Mouse (Mus musculus): ENCODE measurements at regions not wholly inside any gene's neighbourhood (a gene's known extent, or its start where the extent isn't known, plus 50 kb on each side); places are given as distances from the start of the nearest gene placed in this dataset.

DNA sequence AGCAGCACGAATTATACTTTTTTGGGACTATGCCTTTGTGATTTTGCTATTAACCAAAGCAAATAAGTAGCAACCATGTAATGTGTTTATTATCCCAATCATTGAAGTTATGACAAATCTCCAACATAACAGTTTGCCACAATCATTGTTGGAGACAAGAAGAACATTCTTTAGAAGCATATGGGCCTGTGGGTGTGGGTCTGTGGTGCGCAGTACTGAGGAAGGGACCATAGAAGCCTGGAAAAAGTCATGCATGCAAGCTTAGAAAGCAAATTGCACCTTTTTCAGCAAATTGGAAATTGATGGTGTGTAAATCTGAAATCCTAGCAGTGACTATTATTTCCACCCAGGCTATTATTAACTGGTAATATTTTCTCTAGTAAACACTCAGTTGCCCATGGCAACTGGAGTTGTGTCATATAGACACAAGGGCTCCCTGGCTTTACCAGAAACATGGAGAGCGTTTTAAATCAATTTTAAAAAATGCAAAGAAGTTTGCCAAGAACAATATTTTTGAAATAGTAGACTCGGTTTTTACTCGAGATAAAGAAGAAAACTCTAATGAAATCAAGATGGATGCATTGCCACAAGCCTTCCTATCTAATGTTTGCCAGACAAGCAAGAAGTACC lies 325.4 kb upstream of the N6amt1 start:
- no peak for ATAC-seq (ENCODE audit: insufficient read depth)
- Histone ChIP-seq H3K4me3 (replicated peaks) (no peak overlapping the region), H3K4me1 (replicated peaks) (no peaks in the 10 kb centered on the region), H3K9ac (no peak overlapping the region), H3K27ac (replicated peaks) (no peak overlapping the region), H3K9me3 (replicated peaks) (no peaks in the 10 kb centered on the region), H3K27me3 (no peaks in the 10 kb centered on the region), H3K36me3 (replicated peaks) (no peaks in the 10 kb centered on the region), H3K4me2 (no peak overlapping the region)
- 51% methylated on average over 5 of the region's 5 CpGs for WGBS (ENCODE audit: insufficient replicate concordance)

DNA sequence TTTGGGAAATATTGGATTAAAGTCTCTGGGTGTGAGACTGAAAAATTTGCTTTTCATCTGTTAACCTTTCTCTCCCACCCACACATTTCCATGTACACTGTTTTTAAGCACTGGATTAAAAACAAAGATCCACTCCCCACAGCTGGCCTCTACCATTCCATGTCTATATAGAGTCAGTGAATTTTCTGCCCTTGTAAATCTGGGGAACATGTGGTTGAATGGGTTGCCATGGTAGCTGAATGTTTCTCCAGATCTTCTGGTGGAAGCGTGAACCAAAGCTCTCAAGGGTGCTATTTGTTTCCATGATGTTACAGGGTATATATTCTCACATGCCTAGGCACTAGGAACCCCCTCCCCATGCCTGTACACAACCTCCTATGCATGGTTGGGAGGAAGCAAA lies 326.4 kb upstream of the N6amt1 start:
- Histone ChIP-seq H3K27ac (replicated peaks) (no peak overlapping the region), H3K9me3 (replicated peaks) (no peaks in the 10 kb centered on the region), H3K4me2 (no peak overlapping the region), H3K9ac (no peak overlapping the region), H3K4me3 (replicated peaks) (no peak overlapping the region), H3K36me3 (replicated peaks) (no peaks in the 10 kb centered on the region), H3K27me3 (no peaks in the 10 kb centered on the region), H3K4me1 (replicated peaks) (no peaks in the 10 kb centered on the region)
- no peak for ATAC-seq (ENCODE audit: insufficient read depth)
- 44% methylated on average over 1 of the region's 1 CpGs for WGBS (ENCODE audit: insufficient replicate concordance)

DNA sequence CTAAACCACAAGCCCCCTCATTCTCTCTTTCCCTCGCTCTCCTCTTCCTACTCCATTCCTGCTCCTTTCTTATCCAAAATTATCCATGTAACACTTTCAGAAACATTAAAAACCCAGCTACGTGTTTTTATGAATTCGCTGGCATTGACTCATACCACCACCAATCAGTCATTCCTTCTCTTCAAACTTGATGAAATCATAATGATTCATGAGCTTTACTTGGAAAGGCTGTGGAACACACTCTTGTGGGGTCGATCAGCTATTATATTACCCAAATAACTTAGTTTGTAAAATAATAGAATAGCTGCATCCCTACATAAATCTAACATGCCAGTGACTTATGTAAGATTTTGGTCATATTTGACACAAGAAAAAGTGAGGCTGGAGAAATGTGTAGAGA lies 331.9 kb upstream of the N6amt1 start:
- Histone ChIP-seq H3K4me1 (replicated peaks) (no peaks in the 10 kb centered on the region), H3K4me2 (no peak overlapping the region), H3K9ac (no peak overlapping the region), H3K27ac (replicated peaks) (no peak overlapping the region), H3K4me3 (replicated peaks) (no peak overlapping the region), H3K36me3 (replicated peaks) (no peaks in the 10 kb centered on the region), H3K27me3 (no peaks in the 10 kb centered on the region), H3K9me3 (replicated peaks) (no peaks in the 10 kb centered on the region)
- WGBS (ENCODE audit: insufficient replicate concordance) = 63% methylated on average over 4 of the region's 4 CpGs
- no peak for ATAC-seq (ENCODE audit: insufficient read depth)

DNA sequence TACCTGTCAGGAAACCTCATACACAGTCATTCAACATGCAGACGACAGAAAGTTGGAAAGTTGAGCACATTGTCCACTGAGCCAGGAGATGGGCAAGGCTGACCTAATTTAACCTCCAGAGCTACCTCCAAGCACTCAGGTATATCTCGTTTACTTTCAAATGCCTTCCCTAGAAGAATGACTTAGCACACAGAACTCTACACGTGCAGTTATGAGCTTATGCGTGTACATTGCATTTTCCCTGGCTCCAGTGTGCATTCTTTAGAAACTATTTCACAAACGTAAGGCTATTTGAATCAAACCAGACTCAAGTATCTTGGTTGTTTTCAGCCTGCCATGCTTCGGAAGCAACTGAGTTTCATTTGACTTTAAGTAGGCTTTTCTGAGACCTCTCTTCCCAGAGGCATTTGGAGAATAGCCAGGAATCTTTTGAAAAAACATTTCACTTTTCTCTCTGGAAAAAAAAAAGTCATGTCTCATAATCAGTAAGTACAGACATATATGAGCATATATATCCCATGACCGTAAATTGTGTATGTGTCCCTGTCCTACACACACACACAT lies 336.8 kb upstream of the N6amt1 start:
- WGBS (ENCODE audit: insufficient replicate concordance) = 62% methylated on average over 7 of the region's 7 CpGs
- Histone ChIP-seq H3K9ac (no peak overlapping the region), H3K36me3 (replicated peaks) (no peaks in the 10 kb centered on the region), H3K27me3 (no peaks in the 10 kb centered on the region), H3K27ac (replicated peaks) (no peak overlapping the region), H3K9me3 (replicated peaks) (no peaks in the 10 kb centered on the region), H3K4me1 (replicated peaks) (no peaks in the 10 kb centered on the region), H3K4me2 (no peak overlapping the region), H3K4me3 (replicated peaks) (no peak overlapping the region)
- no peak for ATAC-seq (ENCODE audit: insufficient read depth)

DNA sequence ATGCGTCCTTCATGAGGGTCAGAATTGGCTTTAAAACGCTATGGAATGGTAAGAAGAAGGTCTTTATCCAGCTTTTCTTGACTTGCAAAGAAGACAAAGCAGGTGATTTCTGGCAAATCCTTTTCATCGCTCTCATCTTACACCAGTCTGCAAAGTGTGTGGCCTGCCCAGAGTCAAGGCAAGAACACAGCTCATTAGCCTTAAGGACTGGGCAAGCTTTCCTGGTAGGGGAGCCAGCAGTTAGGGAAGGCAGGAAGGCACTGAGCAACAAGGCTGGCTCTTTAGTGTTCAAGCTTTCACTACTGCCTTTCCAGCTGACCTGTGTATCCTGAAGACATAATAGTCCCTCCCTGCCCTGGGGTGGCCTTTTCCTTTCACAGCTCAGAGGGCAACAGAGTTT lies 352.4 kb upstream of the N6amt1 start:
- no peaks in the 10 kb centered on the region for H3K27me3 ChIP-seq
- H3K9ac ChIP-seq = no peak overlapping the region
- no peaks in the 10 kb centered on the region for H3K36me3 ChIP-seq (replicated peaks)
- no peak for ATAC-seq (ENCODE audit: insufficient read depth)
- H3K27ac ChIP-seq (replicated peaks) = no peak overlapping the region
- WGBS (ENCODE audit: insufficient replicate concordance) = 50% methylated on average over 3 of the region's 3 CpGs
- no peaks in the 10 kb centered on the region for H3K9me3 ChIP-seq (replicated peaks)
- H3K4me2 ChIP-seq = no peak overlapping the region
- no peak overlapping the region for H3K4me3 ChIP-seq (replicated peaks)
- no peaks in the 10 kb centered on the region for H3K4me1 ChIP-seq (replicated peaks)

DNA sequence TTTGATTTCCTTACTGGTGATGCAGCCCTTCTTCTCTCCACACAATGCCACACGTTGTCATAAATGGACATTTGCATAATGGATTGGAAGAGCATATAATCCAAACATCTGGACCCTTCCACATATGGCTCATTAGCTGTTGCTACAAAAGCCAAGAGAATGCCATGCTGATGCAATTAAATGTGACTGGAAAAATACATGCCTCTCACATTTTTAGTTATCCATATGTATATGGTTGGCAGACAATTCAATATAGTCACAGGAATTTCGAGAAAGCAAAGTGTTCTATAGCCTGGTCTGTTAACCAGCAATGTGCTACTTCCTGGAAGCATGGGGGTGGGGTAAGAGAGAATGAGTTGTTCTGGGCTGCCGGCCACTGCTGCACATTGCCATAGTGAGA lies 352.9 kb upstream of the N6amt1 start:
- ATAC-seq (ENCODE audit: insufficient read depth) = no peak
- Histone ChIP-seq H3K4me3 (replicated peaks) (no peak overlapping the region), H3K9ac (no peak overlapping the region), H3K27ac (replicated peaks) (no peak overlapping the region), H3K4me2 (no peak overlapping the region), H3K27me3 (no peaks in the 10 kb centered on the region), H3K4me1 (replicated peaks) (no peaks in the 10 kb centered on the region), H3K9me3 (replicated peaks) (no peaks in the 10 kb centered on the region), H3K36me3 (replicated peaks) (no peaks in the 10 kb centered on the region)
- 37% methylated on average over 3 of the region's 3 CpGs for WGBS (ENCODE audit: insufficient replicate concordance)

DNA sequence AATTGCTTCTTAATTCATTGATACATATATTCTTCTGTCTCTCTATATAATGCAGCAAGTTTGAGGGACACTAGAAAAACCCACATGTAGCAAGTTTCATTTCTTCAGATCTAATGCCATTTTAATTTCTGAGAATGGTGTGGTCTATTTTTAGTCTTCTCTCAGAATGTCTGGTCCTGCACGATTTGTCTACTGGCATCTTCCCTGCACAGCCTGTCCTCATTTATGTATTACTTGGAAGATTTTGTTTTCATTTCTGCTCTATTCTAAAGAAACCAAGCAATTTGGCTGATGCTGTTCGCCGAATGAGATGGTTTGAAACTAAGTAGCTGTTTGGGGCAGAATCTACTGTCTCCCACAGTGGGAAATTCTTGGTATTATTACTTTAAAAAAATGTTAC lies 382.3 kb upstream of the N6amt1 start:
- ATAC-seq (ENCODE audit: insufficient read depth) = no peak
- WGBS (ENCODE audit: insufficient replicate concordance) = 51% methylated on average over 3 of the region's 3 CpGs
- Histone ChIP-seq H3K27me3 (no peaks in the 10 kb centered on the region), H3K4me2 (no peak overlapping the region), H3K36me3 (replicated peaks) (no peaks in the 10 kb centered on the region), H3K9me3 (replicated peaks) (no peaks in the 10 kb centered on the region), H3K27ac (replicated peaks) (no peak overlapping the region), H3K9ac (no peak overlapping the region), H3K4me3 (replicated peaks) (no peak overlapping the region), H3K4me1 (replicated peaks) (no peaks in the 10 kb centered on the region)

DNA sequence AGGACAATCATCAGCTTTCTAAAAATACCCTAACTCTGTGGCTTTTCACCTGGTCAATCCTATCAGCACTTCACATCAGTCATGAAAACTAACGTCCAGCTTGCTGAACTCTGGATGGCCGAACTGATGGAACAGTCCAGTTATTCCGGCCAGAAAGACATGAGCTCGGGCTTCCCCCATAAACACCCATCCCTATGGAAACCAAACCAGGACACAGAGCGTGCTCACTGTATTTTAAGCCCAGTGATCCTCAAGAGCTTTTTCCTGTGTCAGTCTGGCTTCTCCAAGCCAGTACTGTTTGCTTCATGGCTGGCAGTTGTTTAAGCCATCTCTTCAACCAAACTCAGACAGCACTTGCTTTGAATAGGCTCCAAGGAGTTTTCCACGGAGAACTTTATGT lies 404.3 kb upstream of the N6amt1 start:
- no peaks in the 10 kb centered on the region for H3K9me3 ChIP-seq (replicated peaks)
- no peak for ATAC-seq (ENCODE audit: insufficient read depth)
- H3K27me3 ChIP-seq = no peaks in the 10 kb centered on the region
- 60% methylated on average over 6 of the region's 6 CpGs for WGBS (ENCODE audit: insufficient replicate concordance)
- H3K4me1 ChIP-seq (replicated peaks) = no peaks in the 10 kb centered on the region
- H3K4me3 ChIP-seq (replicated peaks) = no peak overlapping the region
- no peak overlapping the region for H3K4me2 ChIP-seq
- H3K36me3 ChIP-seq (replicated peaks) = no peaks in the 10 kb centered on the region
- no peak overlapping the region for H3K27ac ChIP-seq (replicated peaks)
- H3K9ac ChIP-seq = no peak overlapping the region

DNA sequence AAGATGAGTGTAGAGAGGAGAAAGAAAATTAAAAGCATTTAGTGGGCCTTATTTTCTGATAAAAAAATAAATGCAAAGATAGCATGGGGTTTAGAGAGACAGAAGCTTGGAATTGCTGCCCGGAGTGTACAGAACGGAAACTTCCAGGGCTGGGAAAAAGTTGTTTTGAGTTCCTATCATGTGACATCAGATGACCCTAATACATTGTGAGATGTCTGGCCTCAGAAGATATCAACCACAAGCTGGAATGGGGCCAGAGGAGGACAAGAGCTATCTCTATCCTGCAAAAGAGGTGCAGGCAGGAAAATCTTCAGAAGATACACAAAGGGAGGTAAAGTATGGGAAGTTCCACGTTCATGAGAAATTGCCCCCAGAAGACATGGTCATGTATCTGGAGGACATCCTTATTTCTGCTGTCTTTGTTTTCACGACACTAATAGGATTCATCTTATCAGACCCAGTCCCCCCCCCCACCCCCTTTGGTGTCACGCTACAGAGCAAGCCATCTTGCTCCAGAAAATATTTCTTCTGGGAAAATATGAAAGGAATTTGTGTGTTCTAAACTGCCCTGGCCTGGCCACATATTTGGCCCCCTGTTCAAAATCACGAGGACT lies 408.3 kb upstream of the N6amt1 start:
- WGBS (ENCODE audit: insufficient replicate concordance) = 49% methylated on average over 6 of the region's 6 CpGs
- Histone ChIP-seq H3K4me1 (replicated peaks) (no peaks in the 10 kb centered on the region), H3K27ac (replicated peaks) (no peak overlapping the region), H3K27me3 (no peaks in the 10 kb centered on the region), H3K36me3 (replicated peaks) (no peaks in the 10 kb centered on the region), H3K4me2 (no peak overlapping the region), H3K9me3 (replicated peaks) (no peaks in the 10 kb centered on the region), H3K9ac (no peak overlapping the region), H3K4me3 (replicated peaks) (no peak overlapping the region)
- ATAC-seq (ENCODE audit: insufficient read depth) = peak; percentile 40; the same call in 1 of the 2 replicates

DNA sequence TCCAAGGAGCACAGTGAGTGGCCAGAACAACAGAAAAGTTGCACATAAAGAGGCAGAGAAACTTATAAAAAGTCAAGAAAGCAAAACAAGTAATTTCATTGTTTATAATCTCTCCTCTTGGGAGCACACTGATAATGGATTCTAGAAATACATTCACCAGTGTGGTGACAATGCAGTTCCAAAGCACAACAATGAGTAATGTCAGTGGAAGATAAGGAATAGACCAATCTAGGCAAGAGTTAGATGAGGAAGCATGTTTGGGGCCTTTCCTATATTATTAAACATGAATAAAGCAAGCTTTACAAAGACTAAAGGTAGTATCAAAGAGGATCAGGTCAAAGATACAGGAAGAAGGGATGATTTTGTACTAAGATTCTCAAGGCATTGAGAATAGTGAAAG lies 408.9 kb upstream of the N6amt1 start:
- H3K9me3 ChIP-seq (replicated peaks) = no peaks in the 10 kb centered on the region
- H3K4me3 ChIP-seq (replicated peaks) = no peak overlapping the region
- no peak for ATAC-seq (ENCODE audit: insufficient read depth)
- H3K36me3 ChIP-seq (replicated peaks) = no peaks in the 10 kb centered on the region
- no peak overlapping the region for H3K27ac ChIP-seq (replicated peaks)
- H3K9ac ChIP-seq = no peak overlapping the region
- no peak overlapping the region for H3K4me2 ChIP-seq
- H3K27me3 ChIP-seq = no peaks in the 10 kb centered on the region
- no peaks in the 10 kb centered on the region for H3K4me1 ChIP-seq (replicated peaks)

DNA sequence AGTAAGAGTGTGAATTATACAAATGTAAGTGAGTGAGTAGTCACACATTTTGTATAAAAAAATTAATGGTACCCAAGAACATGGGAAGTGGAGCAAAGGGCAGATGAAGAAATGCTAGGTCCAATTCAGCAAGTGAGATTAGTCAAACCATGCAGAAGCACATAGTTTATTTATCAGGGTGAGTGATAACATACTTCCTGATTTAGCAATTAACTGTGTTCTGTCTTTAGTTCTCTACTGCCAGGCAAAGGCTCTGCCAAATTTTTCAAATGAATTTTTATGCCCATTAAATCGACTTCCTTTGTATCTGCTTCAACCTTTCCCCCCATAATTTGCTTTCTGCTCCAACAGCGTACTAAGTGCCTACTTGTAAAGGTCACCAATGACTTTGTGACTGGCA lies 419.0 kb upstream of the N6amt1 start:
- WGBS (ENCODE audit: insufficient replicate concordance) = 32% methylated on average over 2 of the region's 2 CpGs
- H3K9ac ChIP-seq = no peak overlapping the region

DNA sequence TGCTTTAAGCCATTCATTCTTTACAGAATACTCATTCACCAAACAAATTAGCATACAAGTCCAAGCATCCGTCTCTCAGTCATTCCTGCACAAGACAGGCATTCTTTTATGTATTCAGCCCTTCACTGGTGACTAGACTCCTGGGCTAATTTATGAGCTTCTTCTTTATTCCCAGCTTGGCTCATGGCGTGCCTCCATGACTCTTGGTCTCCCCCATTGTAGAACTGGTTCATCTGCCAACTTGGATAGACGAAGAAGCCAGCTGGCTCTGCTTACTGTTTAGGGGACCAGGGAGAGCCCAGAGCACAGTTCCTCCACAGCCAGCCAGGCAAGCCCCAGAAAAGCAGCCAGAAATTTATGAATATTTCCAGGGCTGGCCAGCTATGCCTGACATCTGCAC lies 421.2 kb upstream of the N6amt1 start:
- no peak for ATAC-seq (ENCODE audit: insufficient read depth)
- Histone ChIP-seq H3K9me3 (replicated peaks) (no peaks in the 10 kb centered on the region), H3K27me3 (no peaks in the 10 kb centered on the region), H3K4me3 (replicated peaks) (no peak overlapping the region), H3K4me1 (replicated peaks) (no peaks in the 10 kb centered on the region), H3K27ac (replicated peaks) (no peak overlapping the region), H3K9ac (no peak overlapping the region), H3K4me2 (no peak overlapping the region), H3K36me3 (replicated peaks) (no peaks in the 10 kb centered on the region)
- WGBS (ENCODE audit: insufficient replicate concordance) = 53% methylated on average over 3 of the region's 3 CpGs

More for the DNA sequence above, 419.0 kb upstream of the N6amt1 start:
- ATAC-seq (ENCODE audit: insufficient read depth) = no peak
- Histone ChIP-seq H3K4me1 (replicated peaks) (no peaks in the 10 kb centered on the region), H3K36me3 (replicated peaks) (no peaks in the 10 kb centered on the region), H3K4me3 (replicated peaks) (no peak overlapping the region), H3K27ac (replicated peaks) (no peak overlapping the region), H3K27me3 (no peaks in the 10 kb centered on the region), H3K9me3 (replicated peaks) (no peaks in the 10 kb centered on the region), H3K4me2 (no peak overlapping the region)
